Mouse (Mus musculus): ENCODE measurements around the gene 2310007B03Rik. TPM values are rescaled to one million over a fixed set of nuclear protein-coding genes. Genes with fewer than 3 reads are reported as not detected.

The 2310007B03Rik gene
- polyA plus RNA-seq, 1 experiment from 2014 or later = 0.38 TPM

GRCm38 (mm10) chr1:93128710-93129349 lies 31.9 kb downstream of the 2310007B03Rik start:
- peaks cover 7% of the 10 kb centered on the region; the same call in 1 of the 2 replicates for H3K27me3 ChIP-seq
- no peaks in the 10 kb centered on the region for H3K4me1 ChIP-seq (replicated peaks)
- no peak overlapping the region for H3K4me2 ChIP-seq
- no peak overlapping the region for H3K4me3 ChIP-seq
- no peak for ATAC-seq (replicated peaks; ENCODE audit: insufficient number of reproducible peaks, insufficient read depth, low FRiP score, low read depth)
- H3K9me3 ChIP-seq (replicated peaks) = no peaks in the 10 kb centered on the region
- 28% methylated on average over 6 of the region's 6 CpGs for WGBS
- no peak overlapping the region for H3K27ac ChIP-seq
- no peaks in the 10 kb centered on the region for H3K36me3 ChIP-seq
- no peak overlapping the region for H3K9ac ChIP-seq

- Histone ChIP-seq H3K36me3 (no peaks in the 10 kb centered on the region), H3K9me3 (replicated peaks) (no peaks in the 10 kb centered on the region), H3K9ac (no peak overlapping the region), H3K4me3 (no peak overlapping the region), H3K27ac (no peak overlapping the region), H3K4me2 (no peak overlapping the region), H3K4me1 (replicated peaks) (no peaks in the 10 kb centered on the region), H3K27me3 (peaks cover 7% of the 10 kb centered on the region; the same call in 1 of the 2 replicates)
- no peak for ATAC-seq (replicated peaks; ENCODE audit: insufficient number of reproducible peaks, insufficient read depth, low FRiP score, low read depth)
- WGBS = 79% methylated on average over 8 of the region's 8 CpGs
These were observed 32.5 kb downstream of the 2310007B03Rik start for GRCm38 (mm10) chr1:93128209-93128608.

GRCm38 (mm10) chr1:93125256-93125655 lies 35.5 kb downstream of the 2310007B03Rik start:
- H3K36me3 ChIP-seq = no peaks in the 10 kb centered on the region
- no peak overlapping the region for H3K4me3 ChIP-seq
- no peak overlapping the region for H3K27ac ChIP-seq
- H3K4me1 ChIP-seq (replicated peaks) = no peaks in the 10 kb centered on the region
- ATAC-seq (replicated peaks; ENCODE audit: insufficient number of reproducible peaks, insufficient read depth, low FRiP score, low read depth) = no peak
- H3K27me3 ChIP-seq = peaks cover 7% of the 10 kb centered on the region; the same call in 1 of the 2 replicates
- no peaks in the 10 kb centered on the region for H3K9me3 ChIP-seq (replicated peaks)
- H3K4me2 ChIP-seq = no peak overlapping the region
- WGBS = 53% methylated on average over 5 of the region's 5 CpGs
- no peak overlapping the region for H3K9ac ChIP-seq

GRCm38 (mm10) chr1:93124066-93124465 lies 36.7 kb downstream of the 2310007B03Rik start:
- no peak for ATAC-seq (replicated peaks; ENCODE audit: insufficient number of reproducible peaks, insufficient read depth, low FRiP score, low read depth)
- 57% methylated on average over 8 of the region's 8 CpGs for WGBS
- no peak overlapping the region for H3K4me3 ChIP-seq

GRCm38 (mm10) chr1:93123179-93123854 lies 37.4 kb downstream of the 2310007B03Rik start:
- H3K4me3 ChIP-seq = no peak overlapping the region
- no peak overlapping the region for H3K27ac ChIP-seq
- 77% methylated on average over 11 of the region's 11 CpGs for WGBS
- ATAC-seq (replicated peaks; ENCODE audit: insufficient number of reproducible peaks, insufficient read depth, low FRiP score, low read depth) = no peak
- H3K9me3 ChIP-seq (replicated peaks) = no peaks in the 10 kb centered on the region
- H3K4me1 ChIP-seq (replicated peaks) = no peaks in the 10 kb centered on the region
- H3K27me3 ChIP-seq = peaks cover 4% of the 10 kb centered on the region; the same call in 1 of the 2 replicates
- H3K9ac ChIP-seq = no peak overlapping the region
- no peak overlapping the region for H3K4me2 ChIP-seq
- no peaks in the 10 kb centered on the region for H3K36me3 ChIP-seq

More at GRCm38 (mm10) chr1:93124066-93124465, 36.7 kb downstream of the 2310007B03Rik start:
- no peaks in the 10 kb centered on the region for H3K4me1 ChIP-seq (replicated peaks)
- H3K27ac ChIP-seq = no peak overlapping the region
- no peak overlapping the region for H3K4me2 ChIP-seq
- H3K9ac ChIP-seq = no peak overlapping the region
- H3K9me3 ChIP-seq (replicated peaks) = no peaks in the 10 kb centered on the region
- peaks cover 7% of the 10 kb centered on the region; the same call in 1 of the 2 replicates for H3K27me3 ChIP-seq
- no peaks in the 10 kb centered on the region for H3K36me3 ChIP-seq

- peaks cover 6% of the 10 kb centered on the region for H3K4me1 ChIP-seq (replicated peaks)
- no peaks in the 10 kb centered on the region for H3K9me3 ChIP-seq (replicated peaks)
- H3K36me3 ChIP-seq = no peaks in the 10 kb centered on the region
- WGBS = 42% methylated on average over 4 of the region's 4 CpGs
- no peak overlapping the region for H3K9ac ChIP-seq
- no peak for ATAC-seq (replicated peaks; ENCODE audit: insufficient number of reproducible peaks, insufficient read depth, low FRiP score, low read depth)
- H3K27ac ChIP-seq = no peak overlapping the region
- H3K27me3 ChIP-seq = peaks cover 11% of the 10 kb centered on the region; the same call in 1 of the 2 replicates
- no peak overlapping the region for H3K4me2 ChIP-seq
- H3K4me3 ChIP-seq = no peak overlapping the region
These were observed 41.9 kb downstream of the 2310007B03Rik start for GRCm38 (mm10) chr1:93118816-93119215.

GRCm38 (mm10) chr1:93115471-93115870 lies 45.3 kb downstream of the 2310007B03Rik start:
- H3K36me3 ChIP-seq = no peaks in the 10 kb centered on the region
- peak overlapping the region; percentile 37 for H3K4me3 ChIP-seq
- H3K4me1 ChIP-seq (replicated peaks) = peaks cover 6% of the 10 kb centered on the region
- 29% methylated on average over 12 of the region's 13 CpGs for WGBS
- no peaks in the 10 kb centered on the region for H3K9me3 ChIP-seq (replicated peaks)
- peak overlapping the region; percentile 63 for H3K4me2 ChIP-seq
- no peak for ATAC-seq (replicated peaks; ENCODE audit: insufficient number of reproducible peaks, insufficient read depth, low FRiP score, low read depth)
- no peak overlapping the region for H3K27ac ChIP-seq
- no peak overlapping the region for H3K9ac ChIP-seq
- peaks cover 13% of the 10 kb centered on the region; the same call in 1 of the 2 replicates for H3K27me3 ChIP-seq

GRCm38 (mm10) chr1:93114713-93115463 lies 45.9 kb downstream of the 2310007B03Rik start:
- Histone ChIP-seq H3K4me3 (peak overlapping the region; percentile 37), H3K36me3 (no peaks in the 10 kb centered on the region), H3K4me1 (replicated peaks) (peaks cover 6% of the 10 kb centered on the region), H3K9ac (no peak overlapping the region), H3K4me2 (peak overlapping the region; percentile 63), H3K27ac (no peak overlapping the region), H3K27me3 (peaks cover 13% of the 10 kb centered on the region; the same call in 1 of the 2 replicates), H3K9me3 (replicated peaks) (no peaks in the 10 kb centered on the region)
- 27% methylated on average over 21 of the region's 21 CpGs for WGBS
- peak; percentile 88 for ATAC-seq (replicated peaks; ENCODE audit: insufficient number of reproducible peaks, insufficient read depth, low FRiP score, low read depth)

- H3K36me3 ChIP-seq = no peaks in the 10 kb centered on the region
- H3K27ac ChIP-seq = no peak overlapping the region
- ATAC-seq (replicated peaks; ENCODE audit: insufficient number of reproducible peaks, insufficient read depth, low FRiP score, low read depth) = no peak
- H3K4me2 ChIP-seq = no peak overlapping the region
- WGBS = 61% methylated on average over 7 of the region's 7 CpGs
- peaks cover 20% of the 10 kb centered on the region for H3K4me1 ChIP-seq (replicated peaks)
- H3K27me3 ChIP-seq = peaks cover 57% of the 10 kb centered on the region
- H3K4me3 ChIP-seq = no peak overlapping the region
- H3K9ac ChIP-seq = no peak overlapping the region
- no peaks in the 10 kb centered on the region for H3K9me3 ChIP-seq (replicated peaks)
These were observed 58.0 kb downstream of the 2310007B03Rik start for GRCm38 (mm10) chr1:93102700-93103099.

- Histone ChIP-seq H3K27ac (no peak within 1 kb of the TSS), H3K4me3 (peak within 1 kb of the TSS; percentile 57), H3K9ac (peak within 1 kb of the TSS; percentile 55), H3K27me3 (peaks cover 63% of the 10 kb centered on the region), H3K9me3 (replicated peaks) (no peaks in the 10 kb centered on the region), H3K4me2 (peak within 1 kb of the TSS; percentile 92), H3K4me1 (replicated peaks) (peaks cover 20% of the 10 kb centered on the region), H3K36me3 (no peaks in the 10 kb centered on the region)
- WGBS = under 1% methylated on average over 39 of the region's 39 CpGs
- ATAC-seq (replicated peaks; ENCODE audit: insufficient number of reproducible peaks, insufficient read depth, low FRiP score, low read depth) = peak; percentile 61
These were observed 59.1 kb downstream of the 2310007B03Rik start, which contains the start of gene Kif1a for GRCm38 (mm10) chr1:93101571-93102061. TSS of gene Kif1a (minus strand) at chr1:93101951.

Data from heart, embryonic 15.5 days (tissue).